Mouse (Mus musculus) embryonic stem cell, embryonic (primary cell): ENCODE measurements around the gene Rab10.

Experiments used
- CTCF ChIA-PET, 4 experiments: fragments of 300-600 bp in 2 of 4; fragments of 350-600 bp in 2 of 4; sonication (Branson Sonifier 250); formaldehyde crosslinking; loops; one replicate each; lab custom pipeline; 2022; ENCODE audit warnings: inconsistent platforms in 2 of 4; lab: Charles Lee
- POLR2A ChIA-PET, 4 experiments: fragments of 300-600 bp in 2 of 4; fragments of 350-600 bp in 2 of 4; sonication (Branson Sonifier 250); formaldehyde crosslinking; loops; one replicate each; lab custom pipeline; 2022; ENCODE audit warnings: antibody characterized with exemption in 4 of 4, inconsistent platforms in 1 of 4; lab: Charles Lee

Rab10 gene

GRCm38 (mm10) chr12:3308541-3309241 lies 1.1 kb downstream of the Rab10 start:
- POLR2A ChIA-PET: interaction anchor here in 3 of 4 experiments (0.6 to 2.6 kb wide), 27 partner anchors 8 to 925 kb away, joined by 3 to 20 read pairs (median 5); partner anchors contain the start of genes Asxl2 (in 1 of the 3), Cenpo (in 1 of the 3), Kif3c (in 1 of the 3) and Ptrhd1 (in 1 of the 3)
- CTCF ChIA-PET: interaction anchor here in 1 of 4 experiments (0.6 kb wide), 1 partner anchor 1564 kb away, joined by 3 read pairs; no protein-coding TSS in a partner anchor

DNA sequence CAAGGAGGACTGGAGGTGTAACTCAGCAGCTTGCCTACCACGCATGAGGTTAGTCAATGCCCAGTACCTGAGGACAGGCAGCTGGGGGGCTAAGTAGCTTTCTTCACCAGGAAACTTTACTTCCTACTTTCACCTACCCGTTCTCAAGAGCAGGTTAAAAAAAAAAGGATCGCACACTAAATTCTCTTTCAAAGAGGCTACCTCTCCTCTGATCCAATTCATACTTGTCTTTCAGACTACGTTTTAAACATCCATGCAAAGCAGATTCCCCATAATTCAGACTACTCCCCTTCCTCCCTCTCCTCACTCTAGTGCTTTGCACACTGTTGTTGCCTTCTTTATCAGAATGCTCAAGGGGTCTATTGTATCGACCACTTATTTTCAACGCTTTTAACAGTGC lies 2.2 kb downstream of the Rab10 start:
- CTCF ChIA-PET: interaction anchor here in 2 of 4 experiments (0.6 to 0.7 kb wide), 2 partner anchors 10 to 474 kb away, joined by 3 read pairs; no protein-coding TSS in a partner anchor
- POLR2A ChIA-PET: interaction anchor here in 2 of 4 experiments (1.0 to 2.5 kb wide), 5 partner anchors 9 to 72 kb away, joined by 3 to 13 read pairs (median 3); no protein-coding TSS in a partner anchor

GRCm38 (mm10) chr12:3305238-3305637 lies 4.5 kb downstream of the Rab10 start:
- ChIA-PET CTCF (no interaction called here), POLR2A (interaction anchor here in 1 of 4 experiments (1.1 to 1.6 kb wide), 2 partner anchors 17 to 43 kb away, joined by 3 read pairs; no protein-coding TSS in a partner anchor)

DNA sequence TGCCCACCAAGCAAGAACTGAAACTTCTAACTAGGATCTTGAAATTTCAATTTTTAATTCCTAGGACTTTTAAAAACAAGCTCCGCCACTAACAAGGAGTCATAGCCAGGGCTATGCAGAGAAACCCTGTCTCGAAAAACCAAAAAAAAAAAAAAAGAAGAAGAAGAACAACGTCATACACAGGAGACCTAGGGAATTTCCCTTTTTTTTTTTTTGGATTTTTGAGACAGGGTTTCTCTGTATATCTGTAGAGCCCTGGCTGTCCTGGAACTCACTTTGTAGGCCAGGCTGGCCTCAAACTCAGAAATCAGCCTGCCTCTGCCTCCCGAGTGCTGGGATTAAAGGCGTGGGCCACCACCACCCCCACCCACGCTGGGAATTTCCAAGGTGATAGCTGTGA lies 12.1 kb downstream of the Rab10 start:
- CTCF ChIA-PET: interaction anchor here in 2 of 4 experiments (0.6 kb wide), 2 partner anchors 10 to 35 kb away, joined by 3 read pairs; no protein-coding TSS in a partner anchor
- POLR2A ChIA-PET: interaction anchor here (0.6 to 2.8 kb wide), 8 partner anchors 10 to 1129 kb away, joined by 3 to 13 read pairs (median 4); partner anchors contain the start of gene Rab10 (in 3 of the 4)

DNA sequence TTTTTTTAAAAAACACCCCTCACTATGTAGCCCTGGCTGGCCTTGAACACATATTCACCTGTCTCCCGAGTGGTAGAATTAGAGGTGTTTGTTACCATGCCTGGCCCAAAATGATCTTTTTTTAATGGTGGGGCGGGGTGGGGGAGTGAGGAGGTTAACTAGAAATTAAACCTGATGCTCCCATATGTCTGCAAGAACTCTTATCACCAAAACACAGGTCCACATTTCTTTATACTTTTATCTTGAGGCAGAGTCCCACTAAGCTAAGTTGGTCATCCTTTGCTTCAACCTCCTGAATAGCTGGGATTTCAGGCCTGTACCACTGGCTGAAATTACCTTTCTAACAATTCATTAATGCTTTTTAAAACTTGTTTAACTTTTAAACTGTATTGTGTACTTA lies 13.7 kb downstream of the Rab10 start:
- CTCF ChIA-PET: no interaction called here

DNA sequence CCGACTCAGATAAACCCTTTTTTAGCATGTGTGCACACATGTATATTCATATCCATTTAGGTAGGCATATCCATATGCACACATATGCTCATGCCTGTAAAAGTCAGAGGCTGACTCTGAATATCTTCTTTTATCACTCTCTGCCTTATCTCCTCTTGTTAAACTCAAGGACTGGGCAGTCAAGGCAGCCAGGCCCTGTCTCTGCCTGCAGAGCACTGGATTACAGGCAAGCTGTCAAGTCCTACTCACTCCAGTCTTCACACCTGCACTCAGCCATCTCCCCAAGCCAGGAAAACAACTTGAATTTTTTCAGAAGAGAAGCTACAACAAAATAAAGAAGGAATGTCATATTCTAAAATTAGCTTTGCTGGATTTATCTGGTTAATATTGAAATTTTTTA lies 17.9 kb downstream of the Rab10 start:
- CTCF ChIA-PET: no interaction called here
- POLR2A ChIA-PET: interaction anchor here in 2 of 4 experiments (0.6 to 2.9 kb wide), 5 partner anchors 18 to 124 kb away, joined by 3 to 11 read pairs (median 3); partner anchors contain the start of gene Rab10 (in 2 of the 2)

More for the DNA sequence above, 13.7 kb downstream of the Rab10 start:
- POLR2A ChIA-PET: interaction anchor here in 2 of 4 experiments (0.9 to 1.7 kb wide), 3 partner anchors 14 to 50 kb away, joined by 3 to 5 read pairs (median 3); partner anchors contain the start of gene Rab10 (in 2 of the 2)

DNA sequence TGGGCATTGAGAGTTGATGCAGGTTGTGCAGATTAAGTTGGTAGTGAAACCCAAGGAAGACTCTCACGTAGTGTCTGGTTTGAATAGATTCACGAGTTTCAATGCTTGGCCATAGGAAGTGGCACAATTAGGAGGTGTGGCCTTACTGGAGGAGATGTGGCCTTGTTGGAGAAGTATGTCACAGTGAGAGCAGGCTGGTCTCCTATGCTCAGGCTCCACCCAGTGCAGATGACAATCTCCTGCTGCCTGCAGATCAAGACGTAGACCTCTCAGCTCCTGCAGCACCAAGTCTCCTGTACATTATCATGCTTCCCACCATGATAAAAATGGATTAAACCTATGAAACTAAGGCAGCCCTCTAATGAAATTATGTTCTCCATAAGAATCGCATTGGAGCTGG lies 18.7 kb downstream of the Rab10 start:
- POLR2A ChIA-PET: interaction anchor here in 2 of 4 experiments (2.6 to 2.9 kb wide), 2 partner anchors 19 kb away, joined by 11 read pairs; partner anchors contain the start of gene Rab10 (in 2 of the 2)
- CTCF ChIA-PET: no interaction called here

- ChIA-PET CTCF (no interaction called here), POLR2A (interaction anchor here in 2 of 4 experiments (0.8 to 1.7 kb wide), 8 partner anchors 10 to 34 kb away, joined by 3 to 4 read pairs (median 3); partner anchors contain the start of gene Rab10 (in 2 of the 2))
Observed at GRCm38 (mm10) chr12:3288440-3288839, 21.3 kb downstream of the Rab10 start.

GRCm38 (mm10) chr12:3285919-3286318 lies 23.9 kb downstream of the Rab10 start:
- POLR2A ChIA-PET: interaction anchor here in 2 of 4 experiments (1.0 kb wide), 2 partner anchors 25 kb away, joined by 3 to 4 read pairs; no protein-coding TSS in a partner anchor
- CTCF ChIA-PET: no interaction called here

GRCm38 (mm10) chr12:3285377-3285776 lies 24.4 kb downstream of the Rab10 start:
- CTCF ChIA-PET: no interaction called here
- POLR2A ChIA-PET: interaction anchor here in 2 of 4 experiments (1.0 kb wide), 2 partner anchors 25 kb away, joined by 3 to 4 read pairs; no protein-coding TSS in a partner anchor

- POLR2A ChIA-PET: interaction anchor here in 1 of 4 experiments (0.9 to 1.7 kb wide), 6 partner anchors 10 to 39 kb away, joined by 3 to 7 read pairs (median 4); partner anchors contain the start of gene Rab10
- CTCF ChIA-PET: no interaction called here
Observed at GRCm38 (mm10) chr12:3284463-3284862, 25.3 kb downstream of the Rab10 start.

DNA sequence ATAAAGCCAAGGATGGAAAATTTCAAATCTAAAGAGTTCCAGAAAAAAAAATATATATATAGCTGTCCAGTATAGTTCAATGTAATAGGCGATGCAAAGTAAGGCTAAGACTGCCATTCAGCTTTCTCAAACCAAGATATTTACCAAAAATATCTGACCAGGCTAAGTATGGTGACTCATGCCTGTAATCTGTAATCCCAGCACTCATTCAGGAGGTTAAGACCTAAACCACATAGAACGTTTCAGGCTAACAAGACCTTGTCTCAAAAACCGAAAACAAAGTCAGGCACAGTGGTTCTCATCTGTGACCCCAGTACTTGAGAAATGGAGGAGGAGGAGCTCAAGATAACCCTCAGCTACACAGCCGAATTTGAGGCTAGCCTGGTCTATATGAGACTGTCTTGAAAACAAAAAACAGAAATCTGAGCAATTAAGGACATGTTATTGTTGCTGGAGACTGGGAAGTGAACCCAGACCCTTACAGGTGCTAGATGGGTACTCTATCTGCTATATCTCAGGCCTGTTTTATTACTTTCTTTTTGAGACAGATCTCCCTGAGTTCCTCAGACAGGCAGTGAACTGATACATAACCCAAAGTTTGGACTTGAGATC lies 25.8 kb downstream of the Rab10 start:
- POLR2A ChIA-PET: interaction anchor here in 2 of 4 experiments (0.8 to 1.7 kb wide), 8 partner anchors 11 to 144 kb away, joined by 3 to 7 read pairs (median 3); partner anchors contain the start of gene Rab10 (in 1 of the 2)

GRCm38 (mm10) chr12:3282954-3283353 lies 26.8 kb downstream of the Rab10 start:
- POLR2A ChIA-PET: interaction anchor here in 2 of 4 experiments (0.8 to 1.7 kb wide), 4 partner anchors 16 to 144 kb away, joined by 3 to 7 read pairs (median 4); partner anchors contain the start of gene Rab10 (in 1 of the 2)
- CTCF ChIA-PET: no interaction called here

More for the DNA sequence above, 25.8 kb downstream of the Rab10 start:
- CTCF ChIA-PET: no interaction called here

DNA sequence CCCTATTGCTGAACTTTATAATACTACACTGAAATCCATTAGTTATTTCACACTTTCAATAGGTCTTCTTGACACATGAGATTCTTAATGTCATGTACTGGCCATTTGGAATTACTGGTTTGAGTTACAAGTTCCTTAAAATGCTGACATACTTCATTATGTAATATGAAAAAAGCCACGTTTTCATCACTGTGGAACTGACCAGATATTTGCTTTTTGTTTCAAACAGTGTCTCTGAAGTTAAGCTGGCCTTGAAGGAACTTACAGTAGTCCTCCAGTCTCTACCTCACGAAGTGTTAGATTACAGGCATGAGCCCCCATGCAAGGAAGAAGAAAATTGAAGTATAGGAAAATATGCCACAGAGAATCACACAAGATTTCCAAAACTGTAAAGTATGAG lies 27.2 kb downstream of the Rab10 start:
- ChIA-PET POLR2A (interaction anchor here in 1 of 4 experiments (1.4 kb wide), 1 partner anchor 145 kb away, joined by 3 read pairs; no protein-coding TSS in a partner anchor), CTCF (no interaction called here)

DNA sequence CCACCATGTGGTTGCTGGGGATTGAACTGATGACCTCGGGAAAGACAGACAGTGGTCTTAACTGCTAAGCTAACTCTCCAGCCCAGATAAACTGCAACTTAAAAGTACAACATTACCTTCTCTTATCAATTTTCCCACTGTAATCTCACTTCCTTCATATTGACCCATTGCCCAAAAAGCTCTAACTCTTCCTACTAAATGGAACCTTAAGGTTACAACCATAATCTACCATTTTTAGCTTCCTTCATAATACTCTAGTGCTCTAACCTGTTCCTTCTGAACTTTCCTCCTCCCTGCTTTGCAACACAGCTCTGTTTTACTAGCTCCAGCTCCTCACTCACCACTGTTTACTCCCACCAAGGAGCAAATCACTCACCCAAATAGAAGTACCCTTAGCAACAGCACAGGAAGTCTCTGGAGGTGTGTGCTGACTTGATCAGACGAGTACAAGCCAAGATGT lies 30.9 kb downstream of the Rab10 start:
- ChIA-PET POLR2A (interaction anchor here in 2 of 4 experiments (0.9 to 1.2 kb wide), 3 partner anchors 10 to 31 kb away, joined by 3 to 5 read pairs (median 3); partner anchors contain the start of gene Rab10 (in 1 of the 2)), CTCF (interaction anchor here in 1 of 4 experiments (1.1 kb wide), 1 partner anchor 112 kb away, joined by 5 read pairs; no protein-coding TSS in a partner anchor)

- ChIA-PET POLR2A (interaction anchor here in 1 of 4 experiments (1.0 to 1.2 kb wide), 4 partner anchors 9 to 42 kb away, joined by 3 to 5 read pairs (median 4); partner anchors contain the start of gene Rab10), CTCF (no interaction called here)
Observed at GRCm38 (mm10) chr12:3270818-3271217, 39.0 kb downstream of the Rab10 start.

DNA sequence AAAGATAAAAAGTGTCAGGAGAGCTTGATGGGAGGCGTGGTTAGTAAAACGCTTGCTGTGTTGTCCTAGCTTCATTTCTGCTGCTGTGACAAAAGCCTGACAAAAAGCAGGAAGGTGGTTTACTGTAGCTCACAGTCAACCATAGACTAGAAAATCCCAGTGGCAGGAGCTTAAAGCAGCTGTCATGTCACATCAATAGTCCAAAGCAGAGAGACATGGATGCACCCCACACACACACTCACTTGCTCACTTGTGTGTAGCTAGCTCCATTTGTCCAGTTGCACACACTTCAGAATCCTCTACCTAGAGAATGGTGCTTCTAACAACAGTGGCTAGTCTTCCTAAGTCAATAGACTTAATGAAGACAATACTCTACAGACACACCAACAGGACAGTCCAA lies 42.4 kb downstream of the Rab10 start:
- CTCF ChIA-PET: interaction anchor here in 1 of 4 experiments (0.9 to 1.0 kb wide), 2 partner anchors 12 to 14 kb away, joined by 3 to 4 read pairs; no protein-coding TSS in a partner anchor
- POLR2A ChIA-PET: interaction anchor here in 2 of 4 experiments (1.1 to 2.3 kb wide), 5 partner anchors 8 to 43 kb away, joined by 3 to 8 read pairs (median 3); partner anchors contain the start of gene Rab10 (in 2 of the 2)

DNA sequence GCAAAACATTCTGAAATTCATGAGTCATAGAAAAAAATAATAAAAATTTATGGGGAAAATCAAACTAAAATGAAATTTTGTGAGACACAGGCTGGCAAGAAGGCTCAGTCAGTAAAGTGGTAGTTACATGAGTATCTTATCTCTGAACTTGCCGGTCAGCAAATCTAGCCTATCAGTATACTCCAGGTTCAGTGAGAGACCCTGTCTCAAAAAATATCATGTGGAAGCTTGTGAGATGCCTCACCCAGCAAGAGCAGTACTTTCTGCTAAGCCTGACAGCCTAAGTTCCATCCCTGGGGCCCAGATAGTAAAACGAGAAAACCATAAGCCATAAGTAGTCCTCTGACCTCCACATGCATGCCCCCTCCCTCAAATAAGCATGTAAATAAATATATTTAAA lies 44.6 kb downstream of the Rab10 start:
- ChIA-PET POLR2A (interaction anchor here in 1 of 4 experiments (1.0 kb wide), 1 partner anchor 19 kb away, joined by 3 read pairs; no protein-coding TSS in a partner anchor), CTCF (no interaction called here)
